Mouse (Mus musculus) heart, embryonic 11.5 days (tissue): ENCODE results near the gene Alg14. TPM values are rescaled to one million over a fixed set of nuclear protein-coding genes. Genes with fewer than 3 reads are reported as not detected.

Experiments
- ATAC-seq: fragments of 200-750 bp; cut with Nextera tagmentation; replicated peaks from 2 replicates; pipeline ENCODE4 v1.8.0; 2017; ENCODE audit warnings: moderate library complexity; ENCODE audit not compliant: insufficient number of reproducible peaks, low FRiP score, low TSS enrichment
- H3K27ac ChIP-seq: fragments of 300-500 bp; sonication (generic); 2 replicates; pipeline ENCODE4 v1.5.1; 2014; ENCODE audit warnings: mild to moderate bottlenecking, low read depth, low read length
- H3K27me3 ChIP-seq: fragments of 300-500 bp; sonication (generic); 2 replicates; pipeline ENCODE4 v1.6.1; 2014; ENCODE audit warnings: mild to moderate bottlenecking, low read length, mixed read lengths; ENCODE audit not compliant: control insufficient read depth, insufficient read depth
- H3K36me3 ChIP-seq: fragments of 300-500 bp; sonication (generic); 2 replicates; pipeline ENCODE4 v1.6.1; 2014; ENCODE audit warnings: mild to moderate bottlenecking, low read length, moderate library complexity, mixed read lengths; ENCODE audit not compliant: control insufficient read depth, insufficient read depth
- H3K4me1 ChIP-seq: fragments of 300-500 bp; sonication (generic); 2 replicates; pipeline ENCODE4 v1.6.1; 2014; ENCODE audit warnings: low read length; ENCODE audit not compliant: control insufficient read depth, insufficient read depth
- H3K4me2 ChIP-seq: fragments of 300-500 bp; sonication (generic); 2 replicates; pipeline ENCODE4 v1.6.1; 2014; ENCODE audit warnings: mild to moderate bottlenecking, moderate library complexity
- H3K4me3 ChIP-seq: fragments of 300-500 bp; sonication (generic); 2 replicates; pipeline ENCODE4 v1.5.1; 2014; ENCODE audit warnings: low read depth, low read length
- H3K9ac ChIP-seq: fragments of 300-500 bp; sonication (generic); 2 replicates; pipeline ENCODE4 v1.6.1; 2014; ENCODE audit warnings: mild to moderate bottlenecking, low read depth, low read length, moderate library complexity
- H3K9me3 ChIP-seq: fragments of 300-500 bp; sonication (generic); replicated peaks from 2 replicates; pipeline ENCODE4 v1.6.1; 2016; ENCODE audit warnings: low read length; ENCODE audit not compliant: control insufficient read depth
- WGBS: fragments of 180-500 bp; shearing (Covaris S2); extraction: QIAGEN DNeasy Blood & Tissue Kit; methylation state at CpG from one replicate; pipeline ENCODE4 v1.1.7; 2014; ENCODE audit not compliant: insufficient replicate concordance; 5-methylcytosine and 5-hydroxymethylcytosine counted together
- polyA plus RNA-seq: library from polyadenylated mRNA; unstranded; fragments of >200 nt; fragmentation: Nextera tagmentation; extraction: Ambion mirVana; gene quantifications from 2 replicates; pipeline ENCODE4 v1.2.1, GENCODE M21; 2014

The Alg14 gene
- polyA plus RNA-seq, 1 experiment from 2014 or later: 38.2 TPM

GRCm38 (mm10) chr3:121290681-121291080, 892 bp upstream of the Alg14 start:
- no peaks in the 10 kb centered on the region for H3K4me1 ChIP-seq
- H3K9ac ChIP-seq: peak overlapping the region; percentile 79
- H3K36me3 ChIP-seq: no peaks in the 10 kb centered on the region
- H3K4me3 ChIP-seq: peak overlapping the region; percentile 62; the same call in 1 of the 2 replicates
- 71% methylated on average over 8 of the region's 8 CpGs for WGBS
- peak overlapping the region; percentile 71 for H3K4me2 ChIP-seq
- no peak for ATAC-seq
- H3K9me3 ChIP-seq: no peaks in the 10 kb centered on the region
- no peaks in the 10 kb centered on the region for H3K27me3 ChIP-seq
- H3K27ac ChIP-seq: no peak overlapping the region

GRCm38 (mm10) chr3:121291225-121291559, 381 bp upstream of the Alg14 start:
- Histone ChIP-seq H3K36me3 (no peaks in the 10 kb centered on the region), H3K9me3 (no peaks in the 10 kb centered on the region), H3K4me2 (peak overlapping the region; percentile 71), H3K4me1 (no peaks in the 10 kb centered on the region), H3K27me3 (no peaks in the 10 kb centered on the region), H3K9ac (peak overlapping the region; percentile 79), H3K27ac (peak overlapping the region; percentile 95), H3K4me3 (peak overlapping the region; percentile 62)
- ATAC-seq: no peak
- WGBS: 8% methylated on average over 7 of the region's 7 CpGs

- no peaks in the 10 kb centered on the region for H3K27me3 ChIP-seq
- no peak for ATAC-seq
- WGBS: 74% methylated on average over 2 of the region's 2 CpGs
- H3K4me2 ChIP-seq: no peak overlapping the region
- H3K4me1 ChIP-seq: no peaks in the 10 kb centered on the region
- no peaks in the 10 kb centered on the region for H3K9me3 ChIP-seq
- no peak overlapping the region for H3K27ac ChIP-seq
- H3K36me3 ChIP-seq: no peaks in the 10 kb centered on the region
- H3K9ac ChIP-seq: no peak overlapping the region
- H3K4me3 ChIP-seq: no peak overlapping the region
Measured at GRCm38 (mm10) chr3:121294200-121294599, 2.6 kb downstream of the Alg14 start.

- no peaks in the 10 kb centered on the region for H3K4me1 ChIP-seq
- no peaks in the 10 kb centered on the region for H3K27me3 ChIP-seq
- H3K4me2 ChIP-seq: no peak overlapping the region
- H3K4me3 ChIP-seq: no peak overlapping the region
- no peak for ATAC-seq
- WGBS: 86% methylated on average over 7 of the region's 7 CpGs
- no peak overlapping the region for H3K27ac ChIP-seq
- H3K9ac ChIP-seq: no peak overlapping the region
- H3K9me3 ChIP-seq: no peaks in the 10 kb centered on the region
- H3K36me3 ChIP-seq: no peaks in the 10 kb centered on the region
Measured at GRCm38 (mm10) chr3:121306641-121307040, 15.1 kb downstream of the Alg14 start.

- Histone ChIP-seq H3K4me3 (no peak overlapping the region), H3K27ac (no peak overlapping the region), H3K36me3 (no peaks in the 10 kb centered on the region), H3K9me3 (no peaks in the 10 kb centered on the region), H3K4me2 (no peak overlapping the region), H3K4me1 (no peaks in the 10 kb centered on the region), H3K27me3 (no peaks in the 10 kb centered on the region), H3K9ac (no peak overlapping the region)
- ATAC-seq: peak; percentile 57; the same call in 1 of the 2 replicates
- WGBS: 72% methylated on average over 7 of the region's 7 CpGs
Measured at GRCm38 (mm10) chr3:121307532-121308234, 16.1 kb downstream of the Alg14 start.

GRCm38 (mm10) chr3:121308935-121309334, 17.4 kb downstream of the Alg14 start:
- WGBS: 83% methylated on average over 5 of the region's 5 CpGs
- H3K4me1 ChIP-seq: no peaks in the 10 kb centered on the region
- no peak for ATAC-seq
- H3K4me3 ChIP-seq: no peak overlapping the region
- H3K9ac ChIP-seq: no peak overlapping the region
- H3K27me3 ChIP-seq: no peaks in the 10 kb centered on the region
- no peak overlapping the region for H3K4me2 ChIP-seq
- H3K27ac ChIP-seq: no peak overlapping the region
- no peaks in the 10 kb centered on the region for H3K9me3 ChIP-seq
- H3K36me3 ChIP-seq: no peaks in the 10 kb centered on the region

GRCm38 (mm10) chr3:121309429-121309828, 17.9 kb downstream of the Alg14 start:
- Histone ChIP-seq H3K9ac (no peak overlapping the region), H3K9me3 (no peaks in the 10 kb centered on the region), H3K36me3 (no peaks in the 10 kb centered on the region), H3K27me3 (no peaks in the 10 kb centered on the region), H3K4me1 (no peaks in the 10 kb centered on the region), H3K4me2 (no peak overlapping the region), H3K27ac (no peak overlapping the region), H3K4me3 (no peak overlapping the region)
- ATAC-seq: no peak
- 77% methylated on average over 4 of the region's 4 CpGs for WGBS

- no peaks in the 10 kb centered on the region for H3K9me3 ChIP-seq
- H3K36me3 ChIP-seq: no peaks in the 10 kb centered on the region
- H3K4me2 ChIP-seq: no peak overlapping the region
- no peak overlapping the region for H3K4me3 ChIP-seq
- H3K27ac ChIP-seq: no peak overlapping the region
- no peak overlapping the region for H3K9ac ChIP-seq
- WGBS: 88% methylated on average over 16 of the region's 16 CpGs
- no peaks in the 10 kb centered on the region for H3K4me1 ChIP-seq
- no peak for ATAC-seq
- no peaks in the 10 kb centered on the region for H3K27me3 ChIP-seq
Measured at GRCm38 (mm10) chr3:121309896-121310714, 18.5 kb downstream of the Alg14 start.
